Mouse (Mus musculus): ENCODE results near the gene Golph3. TPM values are rescaled to one million over a fixed set of nuclear protein-coding genes. Genes with fewer than 3 reads are reported as not detected.

The Golph3 gene
- polyA plus RNA-seq, 1 experiment, result 118 TPM

- TF ChIP-seq CTCF (IDR thresholded peaks at IDR 0.05; ENCODE audit: borderline replicate concordance, insufficient read depth, low read length), result no peak
- TF ChIP-seq POLR2A (IDR thresholded peaks at IDR 0.05; ENCODE audit: low read depth, low read length), result no peak
- H3K27ac ChIP-seq (ENCODE audit: insufficient read depth, low read length), result no peak overlapping the region
- no peaks in the 10 kb centered on the region for H3K4me1 ChIP-seq (ENCODE audit: control insufficient read depth, insufficient read depth, low read length)
- no peak overlapping the region for H3K4me3 ChIP-seq (ENCODE audit: insufficient read depth, low read length)
These were observed 5.3 kb upstream of the Golph3 start for GRCm38 (mm10) chr15:12315996-12316395.

- H3K4me3 ChIP-seq (ENCODE audit: insufficient read depth, low read length), result no peak overlapping the region
- no peaks in the 10 kb centered on the region for H3K4me1 ChIP-seq (ENCODE audit: control insufficient read depth, insufficient read depth, low read length)
- H3K27ac ChIP-seq (ENCODE audit: insufficient read depth, low read length), result no peak overlapping the region
- TF ChIP-seq POLR2A (IDR thresholded peaks at IDR 0.05; ENCODE audit: low read depth, low read length) (no peak), CTCF (IDR thresholded peaks at IDR 0.05; ENCODE audit: borderline replicate concordance, insufficient read depth, low read length) (no peak)
These were observed 4.0 kb upstream of the Golph3 start for GRCm38 (mm10) chr15:12317290-12317689.

- Histone ChIP-seq H3K27ac (ENCODE audit: insufficient read depth, low read length) (no peak overlapping the region), H3K4me1 (ENCODE audit: control insufficient read depth, insufficient read depth, low read length) (no peaks in the 10 kb centered on the region), H3K4me3 (ENCODE audit: insufficient read depth, low read length) (no peak overlapping the region)
- TF ChIP-seq POLR2A (IDR thresholded peaks at IDR 0.05; ENCODE audit: low read depth, low read length), result no peak
- TF ChIP-seq CTCF (IDR thresholded peaks at IDR 0.05; ENCODE audit: borderline replicate concordance, insufficient read depth, low read length), result no peak
These were observed 2.8 kb upstream of the Golph3 start for GRCm38 (mm10) chr15:12318451-12318850.

GRCm38 (mm10) chr15:12319889-12320288 lies 1.4 kb upstream of the Golph3 start:
- Histone ChIP-seq H3K27ac (ENCODE audit: insufficient read depth, low read length) (no peak overlapping the region), H3K4me1 (ENCODE audit: control insufficient read depth, insufficient read depth, low read length) (peaks cover 5% of the 10 kb centered on the region; the same call in 1 of the 2 replicates), H3K4me3 (ENCODE audit: insufficient read depth, low read length) (no peak overlapping the region)
- TF ChIP-seq POLR2A (IDR thresholded peaks at IDR 0.05; ENCODE audit: low read depth, low read length), result no peak
- no peak for TF ChIP-seq CTCF (IDR thresholded peaks at IDR 0.05; ENCODE audit: borderline replicate concordance, insufficient read depth, low read length)

- TF ChIP-seq POLR2A (IDR thresholded peaks at IDR 0.05; ENCODE audit: low read depth, low read length), result no peak
- TF ChIP-seq CTCF (IDR thresholded peaks at IDR 0.05; ENCODE audit: borderline replicate concordance, insufficient read depth, low read length), result no peak
- H3K4me1 ChIP-seq (ENCODE audit: control insufficient read depth, insufficient read depth, low read length), result peaks cover 5% of the 10 kb centered on the region; the same call in 1 of the 2 replicates
- peak overlapping the region; percentile 71; the same call in 1 of the 2 replicates for H3K27ac ChIP-seq (ENCODE audit: insufficient read depth, low read length)
- H3K4me3 ChIP-seq (ENCODE audit: insufficient read depth, low read length), result peak overlapping the region; percentile 94
These were observed 684 bp upstream of the Golph3 start for GRCm38 (mm10) chr15:12320441-12321090.

- Histone ChIP-seq H3K4me3 (ENCODE audit: insufficient read depth, low read length) (peak within 1 kb of the TSS; percentile 100), H3K4me1 (ENCODE audit: control insufficient read depth, insufficient read depth, low read length) (peaks cover 5% of the 10 kb centered on the region; the same call in 1 of the 2 replicates), H3K27ac (ENCODE audit: insufficient read depth, low read length) (peak within 1 kb of the TSS; percentile 71)
- no peak for TF ChIP-seq CTCF (IDR thresholded peaks at IDR 0.05; ENCODE audit: borderline replicate concordance, insufficient read depth, low read length)
- 0 out of 2 replicates have a peak, but pooled peaks have one; percentile 13 for TF ChIP-seq POLR2A (IDR thresholded peaks at IDR 0.05; ENCODE audit: low read depth, low read length)
These were observed 755 bp downstream of the Golph3 start, which contains the start of gene 1810049J17Rik for GRCm38 (mm10) chr15:12321788-12322621. Gene 1810049J17Rik (minus strand): TSS chr15:12321899.

- no peak for TF ChIP-seq CTCF (IDR thresholded peaks at IDR 0.05; ENCODE audit: borderline replicate concordance, insufficient read depth, low read length)
- no peak for TF ChIP-seq POLR2A (IDR thresholded peaks at IDR 0.05; ENCODE audit: low read depth, low read length)
- Histone ChIP-seq H3K27ac (ENCODE audit: insufficient read depth, low read length) (no peak overlapping the region; the same call in 1 of the 2 replicates), H3K4me1 (ENCODE audit: control insufficient read depth, insufficient read depth, low read length) (peaks cover 5% of the 10 kb centered on the region; the same call in 1 of the 2 replicates), H3K4me3 (ENCODE audit: insufficient read depth, low read length) (peak overlapping the region; percentile 100)
These were observed 1.6 kb downstream of the Golph3 start for GRCm38 (mm10) chr15:12322676-12323402.

GRCm38 (mm10) chr15:12324326-12324725 lies 3.1 kb downstream of the Golph3 start:
- TF ChIP-seq CTCF (IDR thresholded peaks at IDR 0.05; ENCODE audit: borderline replicate concordance, insufficient read depth, low read length) (no peak), POLR2A (IDR thresholded peaks at IDR 0.05; ENCODE audit: low read depth, low read length) (no peak)
- H3K4me3 ChIP-seq (ENCODE audit: insufficient read depth, low read length), result no peak overlapping the region
- H3K27ac ChIP-seq (ENCODE audit: insufficient read depth, low read length), result no peak overlapping the region
- H3K4me1 ChIP-seq (ENCODE audit: control insufficient read depth, insufficient read depth, low read length), result peaks cover 5% of the 10 kb centered on the region; the same call in 1 of the 2 replicates

- no peak for TF ChIP-seq CTCF (IDR thresholded peaks at IDR 0.05; ENCODE audit: borderline replicate concordance, insufficient read depth, low read length)
- no peak for TF ChIP-seq POLR2A (IDR thresholded peaks at IDR 0.05; ENCODE audit: low read depth, low read length)
- no peak overlapping the region for H3K27ac ChIP-seq (ENCODE audit: insufficient read depth, low read length)
These were observed 9.1 kb downstream of the Golph3 start for GRCm38 (mm10) chr15:12330389-12330788.

More at GRCm38 (mm10) chr15:12330389-12330788, 9.1 kb downstream of the Golph3 start:
- Histone ChIP-seq H3K4me3 (ENCODE audit: insufficient read depth, low read length) (no peak overlapping the region), H3K4me1 (ENCODE audit: control insufficient read depth, insufficient read depth, low read length) (no peaks in the 10 kb centered on the region; the same call in 1 of the 2 replicates)
